Mouse (Mus musculus): Measurements from ENCODE around the gene Tor1aip2.

DNA sequence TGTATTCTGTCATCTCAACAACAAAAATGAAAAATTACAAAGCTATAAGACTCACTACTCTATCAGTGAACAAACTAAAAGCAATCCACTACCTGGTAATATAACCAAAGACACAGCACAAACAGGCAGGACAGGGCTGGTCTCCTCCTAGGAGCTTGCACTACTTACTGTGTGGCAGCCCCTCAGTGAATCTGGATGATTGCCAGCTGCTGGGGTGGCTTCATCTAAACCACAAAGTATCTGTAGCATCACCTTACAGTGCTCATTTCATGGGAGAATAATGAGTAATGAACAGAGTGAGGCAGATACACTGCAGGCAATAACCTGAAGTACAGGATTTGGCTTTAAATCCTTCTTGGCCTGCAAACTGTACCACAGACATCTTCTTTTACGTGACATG, 15.4 kb upstream of the Tor1aip2 start:
- no peak for TF ChIP-seq CTCF (IDR thresholded peaks at IDR 0.05; ENCODE audit: borderline replicate concordance, insufficient read depth, low read depth, low read length)
- TF ChIP-seq POLR2A (IDR thresholded peaks at IDR 0.05; ENCODE audit: borderline replicate concordance, insufficient read depth, low read length), result no peak

Data from cerebellum, adult 2 months (tissue).